Comparison of ENCODE assay signal across 7 mouse cellular contexts in the genomic region with DNA sequence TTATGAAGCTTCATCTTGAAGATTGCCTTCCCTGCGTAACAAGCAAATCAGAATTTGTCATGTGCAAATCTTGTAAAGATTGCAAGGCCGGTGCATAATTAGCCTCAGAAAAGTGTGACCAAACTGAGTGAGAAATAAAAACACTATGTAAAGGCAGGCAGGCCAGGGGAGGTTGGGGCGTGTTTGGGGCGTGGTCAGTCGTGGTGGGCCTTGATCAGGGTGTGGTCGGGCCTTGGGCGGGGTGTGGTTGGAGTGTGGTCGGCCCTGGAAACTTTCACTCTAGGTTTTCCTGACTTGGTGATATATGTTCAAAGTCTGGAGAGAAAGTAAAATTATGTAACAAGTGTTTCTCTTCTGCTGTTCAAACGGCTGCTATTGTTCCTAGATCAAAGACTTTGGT.
DNase-seq lines count a peak whose midpoint lies in the region; ATAC-seq and TF ChIP-seq lines count a peak whose summit lies in the region.

No protein-coding gene starts in this region.

- H3K27ac ChIP-seq in layer of hippocampus, adult 2 months, result no peak overlapping the region

- DNase-seq in MEL-GATA-1-ER (ENCODE audit: extremely low read depth, low read depth), result peak; percentile 32
- DNase-seq in thymus, adult 18-20 months, result peak; percentile 33 to 51
- DNase-seq in kidney, postnatal 36 days, result no peak
- DNase-seq in layer of hippocampus, adult 2 months (ENCODE audit: low spot score in 2 of 2), result no peak

- peaks cover 21% of the 10 kb centered on the region for H3K27me3 ChIP-seq in erythroblast, embryonic 14.5 days (ENCODE audit: control insufficient read depth)

- no peaks in the 10 kb centered on the region for H3K9me3 ChIP-seq in erythroblast, embryonic 14.5 days (ENCODE audit: control insufficient read depth, low read length)

- H3K4me3 ChIP-seq in erythroblast, embryonic 14.5 days (replicated peaks), result peak overlapping the region; percentile 60
- H3K4me3 ChIP-seq in layer of hippocampus, adult 2 months, result no peak overlapping the region

- peaks cover 57% of the 10 kb centered on the region for H3K4me1 ChIP-seq in erythroblast, embryonic 14.5 days (ENCODE audit: control insufficient read depth)

- no peaks in the 10 kb centered on the region for H3K36me3 ChIP-seq in erythroblast, embryonic 14.5 days (ENCODE audit: control insufficient read depth)

- no peak for TF ChIP-seq CTCF in layer of hippocampus, adult 2 months (conservative IDR thresholded peaks at IDR 0.05)

- ATAC-seq in megakaryocyte, adult 5-6 weeks (ENCODE audit: poor library complexity, severe bottlenecking), result peak; percentile 69
- ATAC-seq in cerebellum, adult (ENCODE audit: insufficient number of reproducible peaks, low FRiP score, low TSS enrichment), result no peak

Comparison
In these comparisons a context has a peak if more than half of its experiments do, and no peak if none do; other contexts are left out.
1. DNase-seq: peak in MEL-GATA-1-ER (single experiment) and thymus, adult 18-20 months (2 of 2); none in kidney, postnatal 36 days (0 of 2) and layer of hippocampus, adult 2 months (0 of 2).